Mouse (Mus musculus) urinary bladder, postnatal 25 days (tissue): ENCODE measurements around the gene Cyp2c23.

Experiments used
- DNase-seq: peaks from one replicate; pipeline ENCODE4 v3.0.0; 2022; ENCODE audit warnings: low spot score

The Cyp2c23 gene

GRCm38 (mm10) chr19:44028972-44029371 is at the start of gene Cyp2c23:
Gene Cyp2c23 (minus strand): TSS chr19:44029208.
- no peak for DNase-seq

- no peak for DNase-seq
Observed at GRCm38 (mm10) chr19:44077024-44077423, 48.0 kb upstream of the Cyp2c23 start.

- no peak for DNase-seq
Observed at GRCm38 (mm10) chr19:44076457-44076856, 47.4 kb upstream of the Cyp2c23 start.

DNA sequence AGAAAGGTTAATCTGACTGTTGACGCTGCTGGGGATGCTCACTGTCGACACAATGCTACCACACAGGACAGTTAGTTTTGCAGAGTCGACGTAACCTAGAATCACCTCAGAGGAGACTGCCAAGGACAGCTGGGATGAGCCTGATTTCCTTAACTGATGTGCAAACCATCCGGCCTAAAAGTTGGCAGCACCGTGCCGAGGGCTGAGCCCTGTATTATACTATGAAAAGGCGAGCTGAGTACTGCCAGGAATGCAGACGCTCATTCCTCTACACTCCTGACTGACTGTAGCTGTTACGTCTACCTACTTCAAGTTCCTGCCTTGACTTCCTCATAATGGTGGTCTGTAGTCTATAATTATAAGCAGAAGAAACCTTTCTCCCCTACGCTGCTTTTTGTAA is 46.0 kb upstream of the Cyp2c23 start:
- DNase-seq, result no peak

- DNase-seq, result no peak
Observed at GRCm38 (mm10) chr19:44071166-44071565, 42.2 kb upstream of the Cyp2c23 start.

DNA sequence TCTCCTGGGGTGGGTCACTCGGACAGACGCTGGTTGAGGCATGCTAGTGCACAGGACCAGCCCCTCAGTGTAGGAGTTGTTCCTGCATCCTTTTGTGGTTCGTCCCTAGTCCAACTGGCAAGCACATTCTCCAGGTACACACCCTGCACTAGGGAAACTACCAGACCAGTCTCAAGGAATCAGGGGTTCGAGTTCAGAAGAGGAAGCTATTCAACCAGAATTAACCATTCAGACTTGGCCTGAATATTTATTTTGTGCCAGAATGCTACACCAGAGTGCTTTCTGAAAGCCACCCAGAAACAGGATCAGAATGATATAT is 40.9 kb upstream of the Cyp2c23 start:
- DNase-seq, result no peak

GRCm38 (mm10) chr19:44069121-44069913 is 40.3 kb upstream of the Cyp2c23 start, which contains the start of gene Erlin1:
Gene Erlin1 (minus strand): TSS chr19:44069785.
- DNase-seq, result peak; percentile 93

DNA sequence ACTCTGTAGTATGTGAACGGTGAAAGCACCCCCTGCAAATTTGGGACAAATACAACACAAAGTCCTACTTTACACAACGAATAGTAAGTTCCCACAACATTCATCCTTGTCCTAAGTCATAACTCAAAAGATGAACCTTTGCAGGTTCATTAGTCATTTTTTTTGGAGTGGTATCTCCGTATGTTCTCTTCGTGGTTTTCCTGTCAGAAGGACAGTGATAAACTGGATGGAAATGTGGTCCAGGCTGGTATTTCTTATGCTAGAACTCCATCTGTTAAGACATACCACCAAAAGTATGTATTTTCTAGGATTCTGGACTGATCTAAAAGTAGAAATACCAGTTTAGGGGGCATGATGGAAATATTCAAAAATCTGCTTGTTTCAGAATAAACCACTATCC is 39.2 kb upstream of the Cyp2c23 start:
- no peak for DNase-seq

GRCm38 (mm10) chr19:44067323-44068049 is 38.5 kb upstream of the Cyp2c23 start:
- DNase-seq, result peak; percentile 15

DNA sequence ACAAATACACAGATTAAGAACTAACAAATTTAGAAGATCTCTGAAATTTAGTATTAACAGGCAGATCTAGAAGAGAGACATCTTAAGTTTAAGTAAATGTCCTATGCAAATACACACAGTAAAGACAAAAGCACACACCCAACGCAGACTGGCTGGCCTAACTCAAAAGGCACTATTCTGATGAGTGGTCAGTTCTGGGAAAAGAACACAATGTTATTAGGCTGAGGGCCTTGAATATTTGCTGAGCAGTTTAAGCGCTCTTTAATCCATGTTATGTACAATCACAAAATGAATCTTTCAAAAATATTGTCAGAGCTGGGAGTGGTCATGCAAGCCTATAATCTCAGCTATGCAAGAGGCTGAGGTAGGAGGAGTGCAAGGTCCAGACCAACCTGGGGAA is 35.7 kb upstream of the Cyp2c23 start:
- DNase-seq, result no peak

- no peak for DNase-seq
Observed at GRCm38 (mm10) chr19:44063773-44064172, 34.8 kb upstream of the Cyp2c23 start.

GRCm38 (mm10) chr19:44060226-44060625 is 31.2 kb upstream of the Cyp2c23 start:
- no peak for DNase-seq

DNA sequence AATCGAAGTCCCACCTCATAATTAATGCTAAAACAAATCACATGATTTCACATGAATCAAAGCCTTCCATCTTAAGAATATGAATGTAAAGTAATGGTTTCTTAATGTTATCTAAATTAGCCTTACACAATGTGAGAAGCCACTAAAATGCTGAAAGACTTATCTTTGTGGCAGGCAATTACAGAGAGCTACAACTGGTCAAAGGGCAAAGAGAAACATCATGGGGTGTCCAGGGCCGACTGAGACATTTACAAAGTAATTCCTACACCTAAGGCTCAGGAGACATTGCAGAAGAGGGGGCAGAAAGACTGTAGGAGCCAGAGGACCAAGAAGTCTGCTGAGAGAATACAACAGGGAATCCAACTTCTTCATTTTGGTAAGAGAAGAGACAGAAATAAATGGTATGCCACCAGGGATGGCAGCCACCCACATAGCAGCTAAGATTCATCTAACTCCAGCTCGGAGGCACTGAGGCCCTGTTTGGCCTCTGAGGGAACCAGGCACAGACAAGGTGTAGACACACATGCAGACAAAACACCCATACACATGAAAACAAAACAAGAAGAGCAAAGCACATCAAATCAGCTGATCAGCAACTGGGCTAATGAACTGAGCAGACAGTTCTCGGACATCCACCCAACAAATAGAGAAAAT is 26.3 kb upstream of the Cyp2c23 start:
- DNase-seq, result no peak

DNA sequence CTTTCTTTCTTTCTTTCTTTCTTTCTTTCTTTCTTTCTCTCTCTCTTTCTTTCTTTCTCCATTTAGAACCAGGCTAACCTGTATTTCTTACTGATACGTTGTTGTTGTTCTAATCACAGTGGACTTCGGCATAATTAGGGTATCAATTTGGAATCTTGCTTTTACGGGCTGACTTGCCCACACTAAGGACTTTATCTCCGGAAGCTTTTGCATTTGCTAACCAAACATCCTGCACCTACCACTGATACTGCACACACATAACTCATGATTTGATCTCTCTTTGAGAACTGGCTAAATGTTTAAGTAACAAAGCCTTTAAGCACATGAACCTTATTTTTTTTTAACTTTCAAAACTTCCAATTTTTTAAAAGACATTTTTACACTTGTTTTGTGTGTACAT is 21.4 kb upstream of the Cyp2c23 start:
- DNase-seq, result no peak

DNA sequence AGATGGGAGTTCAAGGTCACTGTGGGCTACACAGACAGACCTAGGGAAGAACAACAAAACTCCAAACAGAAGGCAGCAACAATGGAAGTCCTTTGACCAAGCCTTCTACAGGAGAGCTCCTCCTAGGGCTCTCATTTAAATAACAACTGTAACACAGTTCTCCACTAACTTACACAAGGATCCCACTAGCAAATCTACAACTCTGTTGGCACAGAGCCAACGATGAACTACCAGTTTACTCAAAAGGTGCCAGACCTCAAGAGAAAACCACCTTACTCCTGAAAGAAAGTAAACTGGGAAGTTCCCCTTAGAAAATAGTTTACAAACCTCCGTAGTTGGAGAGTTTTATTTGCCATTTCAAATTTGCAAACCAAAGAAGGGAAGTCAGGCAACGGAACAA is 20.3 kb upstream of the Cyp2c23 start:
- no peak for DNase-seq

- no peak for DNase-seq
Observed at GRCm38 (mm10) chr19:44045847-44046246, 16.8 kb upstream of the Cyp2c23 start.

DNA sequence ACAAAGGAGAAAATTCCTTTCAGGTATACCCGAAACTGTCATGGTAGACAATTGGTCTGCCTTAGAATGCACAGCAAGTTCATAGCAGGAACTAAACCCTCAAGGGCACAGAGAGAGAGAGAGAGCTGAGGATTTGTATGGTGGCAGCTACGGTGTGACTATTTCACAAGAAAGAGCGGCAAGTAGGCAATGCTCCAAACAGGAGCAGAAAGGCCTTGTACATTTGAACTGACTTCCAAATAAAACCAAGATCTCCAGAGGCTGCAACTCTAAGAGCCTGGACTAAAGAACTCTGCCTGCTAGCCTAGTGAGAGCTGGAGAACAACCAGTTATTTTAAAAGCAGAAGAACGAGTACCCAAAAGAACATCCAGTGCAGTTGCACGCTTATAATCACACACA is 13.1 kb upstream of the Cyp2c23 start:
- DNase-seq, result no peak

DNA sequence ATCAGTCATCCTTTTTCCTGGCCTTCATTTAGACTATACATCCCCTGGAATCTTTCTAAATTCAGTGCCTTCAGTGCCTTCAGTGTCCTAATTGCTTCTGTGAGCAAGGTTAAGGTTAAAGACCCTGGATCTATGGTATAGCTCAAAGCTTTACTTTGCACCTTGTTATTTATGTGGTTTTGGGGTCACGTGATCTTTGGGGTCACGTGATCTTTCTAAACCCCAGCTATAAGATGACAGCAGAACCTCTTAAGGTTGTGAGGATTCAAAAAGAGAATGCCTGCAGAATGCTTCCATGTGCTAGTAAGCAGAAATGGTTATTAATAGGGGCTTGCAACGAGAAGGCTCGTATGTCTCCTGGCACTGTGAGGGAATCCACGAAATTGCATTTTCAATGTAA is 4.4 kb upstream of the Cyp2c23 start:
- DNase-seq, result no peak

GRCm38 (mm10) chr19:44032046-44032744 is 3.2 kb upstream of the Cyp2c23 start:
- no peak for DNase-seq

GRCm38 (mm10) chr19:44030024-44030423 is 1.0 kb upstream of the Cyp2c23 start:
- DNase-seq, result no peak

DNA sequence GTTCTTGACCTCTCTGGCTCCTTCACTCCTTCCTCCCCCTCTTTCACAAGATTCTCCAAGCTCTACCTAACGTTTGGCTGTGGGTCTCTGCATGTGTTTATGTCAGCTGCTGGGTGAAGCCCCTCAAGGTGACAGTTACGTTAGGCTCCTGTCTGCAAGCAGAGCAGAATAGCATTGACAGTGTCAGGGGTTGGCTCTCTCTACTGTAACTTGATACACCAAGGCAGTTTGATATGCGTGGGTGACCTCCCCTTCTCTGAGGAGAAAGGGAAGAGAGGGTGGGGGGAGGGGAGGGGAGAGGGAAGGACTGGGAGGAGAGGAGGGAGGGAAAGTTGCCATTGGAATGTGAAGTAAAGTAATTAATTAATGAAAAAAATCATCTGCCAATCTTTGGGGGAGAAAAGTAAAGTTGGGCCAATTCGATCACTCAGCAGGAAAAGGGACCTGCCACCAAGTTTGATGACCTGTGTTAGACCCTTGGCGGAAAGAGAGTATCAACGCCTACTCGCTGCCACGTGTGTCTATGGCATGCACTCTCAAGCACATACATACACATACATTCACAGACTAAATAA is 2.0 kb downstream of the Cyp2c23 start:
- DNase-seq, result no peak

- no peak for DNase-seq
Observed at GRCm38 (mm10) chr19:44024921-44025585, 4.0 kb downstream of the Cyp2c23 start.
